Mouse (Mus musculus) CH12.LX (cell line): ENCODE measurements around the gene Fgfr2. TPM values are rescaled to one million over a fixed set of nuclear protein-coding genes. Genes with fewer than 3 reads are reported as not detected.

ENCODE experiments used
- DNase-seq: peaks from one replicate; pipeline ENCODE4 v3.0.0-alpha.2; 2013; ENCODE audit errors: extremely low read depth
- H3K27ac ChIP-seq: 2 replicates; pipeline ENCODE4 v1.5.1; 2012; ENCODE audit warnings: low read depth, mild to moderate bottlenecking, control low read depth, moderate library complexity; ENCODE audit not compliant: insufficient read depth
- H3K27me3 ChIP-seq: replicated peaks from 2 replicates; pipeline ENCODE3; 2012; ENCODE audit warnings: inconsistent platforms
- H3K36me3 ChIP-seq, 2 experiments: replicated peaks in 1 of 2; 2 replicates each; pipeline versions ENCODE3 to v1.6.1; 2012; ENCODE audit warnings: inconsistent platforms in 1 of 2, low read length in 1 of 2, mild to moderate bottlenecking in 1 of 2, mixed read lengths in 1 of 2, moderate library complexity in 1 of 2; ENCODE audit not compliant: control insufficient read depth in 1 of 2, insufficient read depth in 1 of 2
- H3K4me1 ChIP-seq, 2 experiments: 2 replicates each; pipeline ENCODE4 v1.6.1; 2012; ENCODE audit warnings: inconsistent platforms in 1 of 2, moderate library complexity in 1 of 2; ENCODE audit not compliant: insufficient read depth in 2 of 2, control insufficient read depth in 1 of 2
- H3K4me2 ChIP-seq: 2 replicates; pipeline ENCODE4 v1.6.1; 2012; ENCODE audit warnings: low read depth, mild to moderate bottlenecking, control low read depth; ENCODE audit not compliant: poor library complexity, insufficient read depth, severe bottlenecking
- H3K4me3 ChIP-seq, 3 experiments: fragments of 150-350 bp in 1 of 3; sonication (generic) in 1 of 3; replicated peaks in 1 of 3; 2 replicates each; pipeline versions ENCODE3 to v1.5.1; 2011 to 2012; ENCODE audit warnings: low read depth in 2 of 3, low read length in 2 of 3, mild to moderate bottlenecking in 2 of 3, moderate library complexity in 2 of 3, control low read depth in 1 of 3, improper control_type of control experiment in 1 of 3, inconsistent platforms in 1 of 3, mixed read lengths in 1 of 3; ENCODE audit not compliant: poor library complexity in 1 of 3
- H3K79me2 ChIP-seq: replicated peaks from 2 replicates; pipeline ENCODE4 v1.6.1; 2012; ENCODE audit warnings: mild to moderate bottlenecking, moderate library complexity; ENCODE audit not compliant: control insufficient read depth, poor library complexity, insufficient read depth, severe bottlenecking; ENCODE audit errors: extremely low read depth
- H3K9ac ChIP-seq: 2 replicates; pipeline ENCODE4 v1.6.1; 2012; ENCODE audit warnings: low read depth, mild to moderate bottlenecking, control low read depth, moderate library complexity; ENCODE audit not compliant: insufficient read depth
- H3K9me3 ChIP-seq: replicated peaks from 2 replicates; pipeline ENCODE3; 2012; ENCODE audit warnings: low read length, inconsistent platforms, mixed read lengths
- CTCF ChIP-seq, 2 experiments: IDR thresholded peaks in 1 of 2; conservative IDR thresholded peaks in 1 of 2; 2 replicates each; pipeline ENCODE4 v1.5.1; 2011 to 2012; ENCODE audit warnings: low read depth in 2 of 2, low read length in 2 of 2, improper control_type of control experiment in 1 of 2, inconsistent platforms in 1 of 2, mild to moderate bottlenecking in 1 of 2, moderate library complexity in 1 of 2
- E2F4 ChIP-seq: IDR thresholded peaks from 2 replicates; pipeline ENCODE4 v1.6.1; 2011; ENCODE audit warnings: low read depth, low read length, improper control_type of control experiment; ENCODE audit not compliant: insufficient replicate concordance
- EP300 ChIP-seq: IDR thresholded peaks from 2 replicates; pipeline ENCODE4 v1.6.1; 2011; ENCODE audit warnings: low read length, improper control_type of control experiment
- ETS1 ChIP-seq: conservative IDR thresholded peaks from 2 replicates; pipeline ENCODE4 v1.6.1; 2012; ENCODE audit warnings: low read depth, mild to moderate bottlenecking, inconsistent platforms, low read length, improper control_type of control experiment, moderate library complexity
- IRF4 ChIP-seq: IDR thresholded peaks from 2 replicates; pipeline ENCODE4 v1.6.1; 2014; ENCODE audit warnings: low read depth, mild to moderate bottlenecking, inconsistent platforms, low read length, improper control_type of control experiment
- JUN ChIP-seq: IDR thresholded peaks from 2 replicates; pipeline ENCODE4 v1.6.1; 2011; ENCODE audit warnings: low read depth, mild to moderate bottlenecking, low read length, improper control_type of control experiment, moderate library complexity; ENCODE audit not compliant: insufficient read depth
- KAT2A ChIP-seq: IDR thresholded peaks from 2 replicates; pipeline ENCODE4 v1.6.1; 2012; ENCODE audit warnings: low read length, improper control_type of control experiment, inconsistent platforms; ENCODE audit not compliant: insufficient replicate concordance
- MAX ChIP-seq: IDR thresholded peaks from 2 replicates; pipeline ENCODE4 v1.6.1; 2011; ENCODE audit warnings: low read length, improper control_type of control experiment
- MEF2A ChIP-seq: IDR thresholded peaks from 2 replicates; pipeline ENCODE4 v1.6.1; 2014; ENCODE audit warnings: low read depth, mild to moderate bottlenecking, inconsistent platforms, low read length, improper control_type of control experiment, borderline replicate concordance
- MXI1 ChIP-seq: IDR thresholded peaks from 2 replicates; pipeline ENCODE4 v1.6.1; 2011; ENCODE audit warnings: mild to moderate bottlenecking, low read depth, low read length, improper control_type of control experiment
- POLR2A ChIP-seq: IDR thresholded peaks from 2 replicates; pipeline ENCODE4 v1.6.1; 2011; ENCODE audit warnings: low read depth, mild to moderate bottlenecking, improper control_type of control experiment, low read length
- TBP ChIP-seq: conservative IDR thresholded peaks from 2 replicates; pipeline ENCODE4 v1.6.1; 2011; ENCODE audit warnings: low read depth, low read length, improper control_type of control experiment
- dilution Hi-C: fragments of 300-500 bp; cut with MboI; formaldehyde crosslinking; loops from 2 replicates; pipeline ENCODE4 v1.14.3; 2020; ENCODE audit warnings: low sequenced_read_pairs; ENCODE audit not compliant: extremely low pct_unique_long_range_greater_than_20kb, extremely low pct_ligation_motif_present
- in situ Hi-C: fragments of 300-500 bp; cut with MboI; formaldehyde crosslinking; loops from 3 replicates; pipeline ENCODE4 v1.14.3; 2019; ENCODE audit warnings: low sequenced_read_pairs, low pct_ligation_motif_present, low pct_unique_long_range_greater_than_20kb, mixed read lengths
- polyA plus RNA-seq: library from polyadenylated mRNA; unstranded; fragments of >175 nt; gene quantifications from 2 replicates; pipeline ENCODE4 v1.2.1, GENCODE M21; 2012; ENCODE audit warnings: low read depth; ENCODE audit not compliant: insufficient read length
- total RNA-seq, 2 experiments: library from RNA; depleted of rRNA; stranded (reverse); fragments of 300-350 nt in 1 of 2; fragments of >200 nt in 1 of 2; gene quantifications; 2 replicates each; pipeline ENCODE4 v1.2.3; 2012 to 2014

The Fgfr2 gene
- total and polyA plus RNA-seq, 3 experiments, result not detected

DNA sequence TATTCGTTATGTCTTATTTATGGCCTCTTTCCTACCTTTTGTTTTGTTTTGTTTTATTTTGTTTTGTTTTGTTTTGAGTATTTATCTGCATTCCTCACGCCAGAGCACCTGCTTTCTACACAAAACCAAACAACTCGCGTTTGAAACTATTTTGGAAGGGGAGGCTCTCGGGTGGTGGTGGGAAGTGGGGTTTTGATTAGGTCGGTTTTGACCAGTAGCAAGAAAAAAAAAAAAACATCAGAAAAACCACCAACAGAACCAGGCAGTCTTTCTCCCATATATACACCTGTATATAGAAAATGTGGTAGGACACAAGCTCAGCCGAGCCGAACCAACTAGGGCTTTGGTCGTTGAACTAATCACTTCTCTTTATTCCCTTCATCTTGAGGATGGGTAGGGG lies 1567.0 kb downstream of the Fgfr2 start:
- Histone ChIP-seq H3K27me3 (peaks cover 42% of the 10 kb centered on the region), H3K27ac (no peak overlapping the region), H3K36me3 (peaks cover 2 to 5% of the 10 kb centered on the region in 2 experiments), H3K4me3 (no peak overlapping the region), H3K9ac (no peak overlapping the region), H3K4me1 (peaks cover 6 to 21% of the 10 kb centered on the region in 2 experiments; a peak in 3 of 4 replicates), H3K9me3 (no peaks in the 10 kb centered on the region), H3K79me2 (peaks cover 8% of the 10 kb centered on the region), H3K4me2 (peak overlapping the region; percentile 54; the same call in 1 of the 2 replicates)
- TF ChIP-seq E2F4 (no peak), MXI1 (no peak), POLR2A (no peak), MEF2A (no peak), EP300 (no peak), MAX (no peak), CTCF (conservative IDR thresholded peaks at IDR 0.05 in 1 of 2, IDR thresholded peaks at IDR 0.05 in 1 of 2; ENCODE audit: low read depth in 2 of 2, low read length in 2 of 2) (no peak), JUN (no peak)
- in situ Hi-C loops (no loop called here), dilution Hi-C loops (no loop called here)
- DNase-seq, result no peak

DNA sequence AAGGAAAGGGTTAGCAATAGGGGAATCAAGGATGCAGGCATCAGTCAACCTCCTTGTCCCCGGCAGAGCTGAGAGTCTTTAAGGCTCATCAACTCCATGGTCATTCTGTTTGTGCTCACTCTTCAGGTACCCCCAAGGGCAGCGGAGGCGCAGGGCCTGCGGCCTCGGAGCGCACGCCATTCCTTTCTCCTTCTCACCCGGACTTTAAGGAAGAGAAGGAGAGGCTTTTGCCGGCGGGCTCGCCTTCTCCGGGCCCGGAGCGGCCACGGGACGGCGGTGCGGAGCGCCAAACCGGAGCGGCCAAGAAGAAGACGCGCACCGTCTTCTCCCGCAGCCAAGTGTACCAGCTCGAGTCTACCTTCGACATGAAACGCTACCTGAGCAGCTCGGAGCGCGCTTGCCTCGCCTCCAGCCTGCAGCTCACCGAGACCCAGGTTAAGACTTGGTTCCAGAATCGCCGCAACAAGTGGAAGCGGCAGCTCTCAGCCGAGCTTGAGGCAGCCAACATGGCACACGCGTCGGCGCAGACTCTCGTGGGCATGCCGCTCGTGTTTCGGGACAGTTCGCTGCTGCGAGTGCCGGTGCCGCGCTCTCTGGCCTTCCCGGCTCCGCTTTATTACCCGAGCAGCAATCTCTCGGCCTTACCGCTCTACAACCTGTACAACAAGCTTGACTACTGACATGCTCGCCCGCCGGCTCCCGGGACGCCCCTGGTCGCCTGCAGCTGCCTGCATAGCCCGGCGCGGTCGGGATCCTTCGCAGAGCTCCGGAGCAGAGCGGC lies 1567.7 kb downstream of the Fgfr2 start:
- H3K27me3 ChIP-seq, result peaks cover 47% of the 10 kb centered on the region
- no peak for DNase-seq
- H3K4me2 ChIP-seq, result peak overlapping the region; percentile 54
- peaks cover 1% of the 10 kb centered on the region; the same call in 1 of the 2 replicates for H3K79me2 ChIP-seq
- no peaks in the 10 kb centered on the region for H3K9me3 ChIP-seq
- in situ Hi-C loops, result no loop called here
- peak overlapping the region in 2 of 3 experiments; percentile 70 to 80 for H3K4me3 ChIP-seq
- dilution Hi-C loops, result no loop called here
- H3K27ac ChIP-seq, result peak overlapping the region; percentile 24; the same call in 1 of the 2 replicates
- TF ChIP-seq TBP, result 0 out of 2 replicates have a peak, but pooled peaks have one; percentile 34
- TF ChIP-seq KAT2A, result no peak
- TF ChIP-seq MEF2A, result no peak
- TF ChIP-seq E2F4, result no peak
- TF ChIP-seq IRF4, result no peak
- no peak for TF ChIP-seq ETS1
- H3K9ac ChIP-seq, result peak overlapping the region; percentile 14; the same call in 1 of the 2 replicates
- H3K4me1 ChIP-seq, result peaks cover 6 to 21% of the 10 kb centered on the region in 2 experiments; a peak in 3 of 4 replicates
- peaks cover 2 to 5% of the 10 kb centered on the region in 2 experiments for H3K36me3 ChIP-seq
